Mouse (Mus musculus): ENCODE data around the gene Clic1. TPM values are rescaled to one million over a fixed set of nuclear protein-coding genes. Genes with fewer than 3 reads are reported as not detected.
A peak's percentile ranks its signal among the peaks of the same experiment; 100 is the strongest.

The Clic1 gene
- polyA plus RNA-seq, 1 experiment from 2014 or later, result 217 TPM

DNA sequence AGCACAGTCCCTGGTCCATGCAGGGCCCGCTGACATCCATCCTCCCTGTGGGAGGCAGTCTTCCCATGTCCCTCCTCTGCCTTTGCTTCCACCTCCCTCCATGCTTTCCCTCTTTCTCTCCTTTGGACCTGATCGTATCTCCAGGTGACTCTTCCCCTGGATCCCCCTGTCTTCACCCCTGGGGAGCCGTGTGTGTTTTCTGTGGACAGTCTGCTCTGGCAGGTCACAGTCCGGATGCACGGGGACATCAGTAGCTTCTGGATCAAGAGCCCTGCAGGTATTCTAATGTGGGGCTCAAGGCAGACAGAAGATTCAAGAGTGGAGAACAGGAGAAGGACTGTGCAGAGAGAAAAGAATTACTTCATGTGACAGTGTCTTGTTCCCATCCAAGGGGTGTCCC, 26.5 kb upstream of the Clic1 start:
- peak overlapping the region; percentile 34; the same call in 1 of the 2 replicates for H3K27ac ChIP-seq (replicated peaks)
- H3K9me3 ChIP-seq (replicated peaks), result no peaks in the 10 kb centered on the region
- DNase-seq (ENCODE audit: low spot score), result no peak
- peaks cover 57% of the 10 kb centered on the region for H3K4me1 ChIP-seq
- 84% methylated on average over 5 of the region's 5 CpGs for WGBS
- H3K4me3 ChIP-seq, result no peak overlapping the region
- H3K27me3 ChIP-seq (ENCODE audit: low read depth, poor library complexity, severe bottlenecking), result no peaks in the 10 kb centered on the region
- H3K36me3 ChIP-seq, result peaks cover 15% of the 10 kb centered on the region; the same call in 1 of the 2 replicates

DNA sequence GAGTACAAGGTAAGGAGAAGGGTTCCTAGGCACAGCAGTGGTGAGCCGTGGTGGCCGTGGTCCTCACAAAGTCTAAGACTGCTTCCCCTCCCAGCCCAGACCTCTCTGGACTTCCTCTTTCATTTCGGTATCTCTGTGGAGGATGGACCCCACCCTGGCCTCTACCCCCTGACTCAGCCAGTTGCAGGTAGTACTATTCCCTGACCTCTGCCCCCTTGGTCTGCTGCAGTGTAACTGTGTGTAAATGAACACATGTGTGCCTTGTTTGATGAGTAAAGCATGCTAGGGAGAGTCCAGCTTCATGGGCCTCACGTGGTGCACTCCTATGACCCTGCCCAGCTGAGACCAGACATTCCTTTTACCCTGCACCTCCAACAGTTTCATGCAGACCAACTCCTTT, 26.0 kb upstream of the Clic1 start:
- Histone ChIP-seq H3K4me3 (no peak overlapping the region), H3K27ac (replicated peaks) (peak overlapping the region; percentile 60; the same call in 1 of the 2 replicates), H3K9me3 (replicated peaks) (no peaks in the 10 kb centered on the region), H3K4me1 (peaks cover 61% of the 10 kb centered on the region), H3K27me3 (ENCODE audit: low read depth, poor library complexity, severe bottlenecking) (no peaks in the 10 kb centered on the region), H3K36me3 (peaks cover 10% of the 10 kb centered on the region; the same call in 1 of the 2 replicates)
- 82% methylated on average over 4 of the region's 4 CpGs for WGBS
- no peak for DNase-seq (ENCODE audit: low spot score)

DNA sequence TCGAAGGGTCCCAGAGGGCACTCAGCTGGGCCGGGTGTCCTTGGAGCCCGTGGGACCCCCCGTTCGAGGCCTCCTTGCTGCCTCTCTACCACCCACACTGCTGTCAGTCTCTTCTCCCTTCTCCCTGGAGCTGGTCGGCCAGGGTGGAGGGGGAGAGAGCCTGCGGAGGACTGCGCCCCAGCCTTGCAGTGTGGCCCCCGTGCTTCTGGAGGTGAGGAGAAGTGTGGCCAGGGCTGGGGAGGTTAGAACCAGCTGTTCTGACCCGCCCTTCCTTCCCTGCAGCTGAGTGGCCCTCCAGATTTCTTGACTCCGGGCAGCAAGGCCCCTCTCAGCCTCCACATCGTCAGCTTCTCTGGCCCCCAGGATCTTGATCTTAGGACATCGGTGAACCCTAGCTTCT, 25.5 kb upstream of the Clic1 start:
- 79% methylated on average over 13 of the region's 13 CpGs for WGBS
- DNase-seq (ENCODE audit: low spot score), result no peak
- Histone ChIP-seq H3K36me3 (peaks cover 8% of the 10 kb centered on the region; the same call in 1 of the 2 replicates), H3K4me3 (peak overlapping the region; percentile 22; the same call in 1 of the 2 replicates), H3K27me3 (ENCODE audit: low read depth, poor library complexity, severe bottlenecking) (no peaks in the 10 kb centered on the region), H3K27ac (replicated peaks) (peak overlapping the region; percentile 60), H3K9me3 (replicated peaks) (no peaks in the 10 kb centered on the region), H3K4me1 (peaks cover 65% of the 10 kb centered on the region)

DNA sequence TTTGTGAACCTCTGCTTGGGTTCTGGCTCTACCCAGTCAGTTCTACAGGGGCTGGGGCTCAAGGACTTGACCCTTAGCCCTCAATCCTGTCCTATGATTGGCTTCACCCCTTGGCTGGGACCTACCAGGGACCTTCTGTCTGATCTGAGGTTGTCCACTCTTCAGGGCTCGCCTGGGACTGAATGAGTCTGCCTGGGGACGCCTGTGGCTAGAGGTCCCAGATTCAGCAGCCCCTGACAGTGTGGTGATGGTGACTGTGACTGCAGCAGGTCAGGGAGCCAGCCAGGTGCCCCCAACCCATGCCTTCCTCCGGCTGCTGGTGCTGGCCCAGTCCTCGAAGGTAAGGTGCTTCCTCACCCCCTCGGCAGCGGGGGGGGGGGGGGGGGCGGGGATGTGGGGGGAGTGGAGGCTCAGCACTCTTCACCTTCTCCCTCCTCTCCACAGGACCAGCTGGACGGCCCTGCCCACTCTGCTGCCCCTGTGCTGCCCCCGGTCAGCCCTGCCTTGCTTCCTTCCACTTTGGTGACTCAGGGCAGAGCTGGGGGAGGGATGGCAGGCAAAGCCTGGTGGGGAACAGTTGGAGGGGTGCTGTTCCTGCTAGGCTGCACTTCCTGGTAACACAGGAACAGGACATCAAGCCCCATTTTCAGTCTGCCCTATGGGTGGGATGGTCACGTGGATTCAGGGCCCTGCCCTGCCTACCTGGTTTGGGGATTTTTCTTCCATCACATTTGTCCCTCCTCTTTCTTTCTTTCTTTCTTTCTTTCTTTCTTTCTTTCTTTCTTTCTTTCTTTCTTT, 24.9 kb upstream of the Clic1 start:
- no peak for DNase-seq (ENCODE audit: low spot score)
- H3K9me3 ChIP-seq (replicated peaks), result no peaks in the 10 kb centered on the region
- H3K27ac ChIP-seq (replicated peaks), result peak overlapping the region; percentile 60
- no peak overlapping the region for H3K4me3 ChIP-seq
- 67% methylated on average over 9 of the region's 10 CpGs for WGBS
- H3K27me3 ChIP-seq (ENCODE audit: low read depth, poor library complexity, severe bottlenecking), result no peaks in the 10 kb centered on the region
- peaks cover 71% of the 10 kb centered on the region for H3K4me1 ChIP-seq
- peaks cover 4% of the 10 kb centered on the region; the same call in 1 of the 2 replicates for H3K36me3 ChIP-seq

DNA sequence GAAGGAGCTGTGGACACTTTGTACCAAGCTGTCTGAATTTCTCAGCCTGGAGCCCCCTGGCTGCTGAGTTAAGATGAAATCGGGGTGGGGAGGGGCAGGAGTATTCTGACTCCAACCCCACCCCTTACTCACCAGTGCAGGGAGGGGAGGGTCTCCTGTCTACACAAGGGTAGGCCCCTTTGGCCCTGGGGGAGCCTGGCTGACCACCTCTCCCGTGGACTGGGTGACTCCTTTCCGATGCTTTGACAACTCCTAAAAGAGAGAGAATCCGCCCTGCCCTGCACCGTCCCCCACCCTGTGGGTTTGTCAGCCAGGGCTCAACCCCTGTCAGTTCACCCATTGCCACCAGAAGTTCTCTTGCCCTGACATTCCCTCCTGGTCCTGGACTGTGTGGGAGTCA, 23.6 kb upstream of the Clic1 start:
- H3K27ac ChIP-seq (replicated peaks), result peak overlapping the region; percentile 63
- H3K4me3 ChIP-seq, result peak overlapping the region; percentile 4; the same call in 1 of the 2 replicates
- H3K27me3 ChIP-seq (ENCODE audit: low read depth, poor library complexity, severe bottlenecking), result no peaks in the 10 kb centered on the region
- no peak for DNase-seq (ENCODE audit: low spot score)
- no peaks in the 10 kb centered on the region for H3K9me3 ChIP-seq (replicated peaks)
- peaks cover 4% of the 10 kb centered on the region; the same call in 1 of the 2 replicates for H3K36me3 ChIP-seq
- 91% methylated on average over 5 of the region's 5 CpGs for WGBS
- H3K4me1 ChIP-seq, result peaks cover 74% of the 10 kb centered on the region

DNA sequence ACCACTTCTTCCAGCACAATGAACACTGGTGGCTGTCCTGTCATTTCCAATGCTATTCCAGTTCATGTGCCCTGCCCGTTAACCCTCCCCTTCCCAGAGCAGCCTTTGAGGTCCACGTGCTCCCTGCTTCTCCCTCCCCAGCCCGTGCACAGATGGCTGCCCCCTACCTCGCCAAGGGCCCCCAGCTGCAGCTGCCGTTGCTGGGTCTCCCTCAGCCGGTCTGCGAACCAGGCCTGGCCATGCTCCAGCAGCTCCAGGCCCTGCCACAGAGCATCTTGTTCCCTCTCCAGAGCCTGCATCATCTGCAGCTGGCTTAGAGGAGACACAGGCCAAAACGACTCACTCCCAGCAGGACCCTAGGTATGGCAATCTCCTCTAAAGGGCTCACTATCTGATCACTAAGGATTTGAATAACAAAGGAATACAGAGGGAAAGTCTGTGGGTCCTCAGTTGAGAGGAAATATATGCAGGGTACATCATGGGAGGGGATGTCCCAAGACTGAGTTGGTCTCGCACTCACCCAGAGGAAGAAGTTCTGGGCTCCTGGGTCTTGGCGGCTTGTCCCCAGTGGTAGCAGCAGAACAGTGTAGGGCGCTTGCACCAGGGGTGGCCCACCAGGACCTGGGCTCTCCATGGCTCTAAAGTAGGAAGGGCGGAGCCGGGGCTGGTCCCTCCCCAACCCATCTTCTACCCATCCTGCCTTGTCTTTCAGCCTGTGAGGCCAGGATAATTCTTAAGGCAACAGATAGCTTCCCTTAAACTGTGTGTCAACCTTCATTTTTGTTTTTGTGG, 22.3 kb upstream of the Clic1 start, which contains the start of gene Sapcd1:
Gene Sapcd1, minus strand, starts transcription at position 740 of the 792 bp plus-strand sequence.
- Histone ChIP-seq H3K9me3 (replicated peaks) (no peaks in the 10 kb centered on the region), H3K4me3 (peak within 1 kb of the TSS; percentile 34), H3K4me1 (peaks cover 63% of the 10 kb centered on the region), H3K27me3 (ENCODE audit: low read depth, poor library complexity, severe bottlenecking) (no peaks in the 10 kb centered on the region), H3K36me3 (peaks cover 4% of the 10 kb centered on the region; the same call in 1 of the 2 replicates), H3K27ac (replicated peaks) (peak within 1 kb of the TSS; percentile 86)
- DNase-seq (ENCODE audit: low spot score), result peak; percentile 47
- 35% methylated on average over 13 of the region's 13 CpGs for WGBS

DNA sequence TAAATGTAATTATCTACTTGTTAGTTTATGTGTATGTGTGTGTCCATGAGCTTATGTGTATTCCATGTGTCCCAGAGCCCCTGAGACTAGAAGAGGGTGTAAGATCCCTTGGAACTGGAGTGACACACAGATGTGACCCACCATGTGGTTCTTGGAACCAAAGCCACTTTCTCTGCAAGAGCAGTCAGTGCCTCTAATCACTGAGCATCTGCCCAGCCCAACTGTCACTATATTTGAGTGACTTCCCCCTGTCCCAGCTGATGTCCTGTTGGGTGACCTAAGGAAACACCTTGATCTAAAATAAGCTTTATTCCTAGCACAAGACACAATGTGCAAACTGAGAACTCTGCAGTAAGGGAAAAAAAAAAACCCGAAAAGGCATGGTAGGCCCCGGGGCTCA, 21.5 kb upstream of the Clic1 start:
- WGBS, result 94% methylated on average over 2 of the region's 2 CpGs
- H3K9me3 ChIP-seq (replicated peaks), result no peaks in the 10 kb centered on the region
- peaks cover 63% of the 10 kb centered on the region for H3K4me1 ChIP-seq
- DNase-seq (ENCODE audit: low spot score), result no peak
- H3K4me3 ChIP-seq, result no peak overlapping the region
- peak overlapping the region; percentile 86; the same call in 1 of the 2 replicates for H3K27ac ChIP-seq (replicated peaks)
- H3K36me3 ChIP-seq, result peaks cover 4% of the 10 kb centered on the region; the same call in 1 of the 2 replicates
- H3K27me3 ChIP-seq (ENCODE audit: low read depth, poor library complexity, severe bottlenecking), result no peaks in the 10 kb centered on the region

DNA sequence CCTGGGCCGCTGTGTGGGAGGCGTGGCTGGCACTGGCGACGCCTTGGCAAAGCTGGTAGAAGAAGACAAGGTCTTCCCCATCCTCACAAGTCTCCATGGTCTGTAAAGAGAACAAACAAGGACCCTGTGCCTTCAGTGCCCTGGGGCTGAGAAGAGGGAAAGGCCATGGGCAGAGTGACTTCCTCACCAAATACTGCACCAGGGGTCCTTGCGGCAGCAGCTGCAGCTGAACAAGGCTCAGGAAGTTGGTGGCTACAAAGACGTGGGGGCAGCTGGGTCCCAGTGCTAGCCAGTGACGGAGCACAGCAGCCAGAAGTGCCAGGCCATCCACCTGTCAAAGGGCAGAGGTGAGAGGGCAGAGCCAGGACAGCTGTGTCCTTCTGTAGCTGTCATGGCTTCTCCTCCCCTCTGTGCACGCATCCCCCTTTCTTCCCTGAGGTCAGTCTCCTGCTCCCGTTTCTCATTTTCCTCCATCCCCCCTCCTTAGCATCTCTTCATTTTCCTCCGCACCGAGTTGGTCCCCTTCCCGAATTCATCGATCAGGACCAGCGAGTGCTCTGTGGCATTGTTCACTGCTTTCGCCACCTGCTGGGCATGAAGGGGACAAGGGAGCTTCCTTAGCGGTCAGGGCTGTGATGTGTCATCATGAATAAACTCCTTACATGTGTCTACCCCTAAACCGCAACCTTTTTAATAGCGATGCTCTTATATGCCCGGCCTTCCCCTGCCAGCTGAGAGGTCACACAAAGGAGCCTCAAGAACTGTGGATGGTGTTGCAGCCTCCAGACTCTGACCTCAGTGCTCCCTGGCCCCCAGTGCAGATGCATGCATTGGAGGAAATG, 19.9 kb upstream of the Clic1 start:
- peak overlapping the region; percentile 30 for H3K4me3 ChIP-seq
- H3K27me3 ChIP-seq (ENCODE audit: low read depth, poor library complexity, severe bottlenecking), result no peaks in the 10 kb centered on the region
- DNase-seq (ENCODE audit: low spot score), result peak; percentile 55
- peak overlapping the region; percentile 76 for H3K27ac ChIP-seq (replicated peaks)
- H3K36me3 ChIP-seq, result peaks cover 2% of the 10 kb centered on the region; the same call in 1 of the 2 replicates
- H3K4me1 ChIP-seq, result peaks cover 53% of the 10 kb centered on the region
- H3K9me3 ChIP-seq (replicated peaks), result no peaks in the 10 kb centered on the region
- WGBS, result 33% methylated on average over 19 of the region's 19 CpGs

DNA sequence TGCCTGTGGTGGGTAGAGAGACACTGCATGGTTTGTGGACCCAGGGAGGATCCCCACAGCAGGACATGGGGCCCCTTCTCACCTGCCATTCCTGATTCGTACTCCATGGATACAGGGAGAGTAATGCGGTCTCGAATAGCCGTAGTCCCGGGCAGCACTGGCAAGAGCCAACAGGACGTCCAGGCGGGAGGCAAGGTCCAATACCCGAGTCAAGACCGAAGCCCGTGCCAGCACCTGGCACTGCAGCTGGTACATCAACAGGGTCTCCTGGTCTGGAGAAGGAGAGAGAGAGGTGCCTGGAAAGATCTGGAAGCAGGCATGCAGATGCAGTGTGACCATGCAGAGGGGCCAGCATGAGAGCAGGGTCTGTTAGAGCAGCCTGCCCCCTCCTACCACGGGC, 18.5 kb upstream of the Clic1 start:
- H3K27ac ChIP-seq (replicated peaks), result 0 out of 2 replicates have a peak overlapping the region, but pooled peaks have one; percentile 29
- no peaks in the 10 kb centered on the region for H3K36me3 ChIP-seq
- no peaks in the 10 kb centered on the region for H3K9me3 ChIP-seq (replicated peaks)
- 87% methylated on average over 11 of the region's 11 CpGs for WGBS
- H3K27me3 ChIP-seq (ENCODE audit: low read depth, poor library complexity, severe bottlenecking), result no peaks in the 10 kb centered on the region
- H3K4me1 ChIP-seq, result peaks cover 44% of the 10 kb centered on the region
- no peak for DNase-seq (ENCODE audit: low spot score)
- 0 out of 2 replicates have a peak overlapping the region, but pooled peaks have one; percentile 9 for H3K4me3 ChIP-seq

DNA sequence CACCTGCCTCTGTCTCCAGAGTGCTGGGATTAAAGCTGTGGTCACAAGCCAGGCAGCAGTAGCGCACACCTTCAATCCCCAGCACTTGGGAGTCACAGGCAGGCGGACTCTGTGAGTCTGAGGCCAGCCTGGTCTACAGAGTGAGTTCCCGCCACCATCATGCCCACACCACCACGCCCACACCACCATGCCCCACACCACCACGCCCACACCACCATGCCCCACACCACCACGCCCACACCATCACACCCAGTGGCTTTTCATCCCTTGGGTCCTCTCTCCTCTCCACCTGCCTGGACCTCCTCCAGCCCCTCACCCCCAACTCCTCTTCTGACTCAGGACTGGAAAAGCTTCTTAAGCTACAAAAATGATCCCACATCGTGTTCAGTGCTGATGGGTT, 17.9 kb upstream of the Clic1 start:
- no peaks in the 10 kb centered on the region for H3K27me3 ChIP-seq (ENCODE audit: low read depth, poor library complexity, severe bottlenecking)
- WGBS, result 87% methylated on average over 7 of the region's 7 CpGs
- DNase-seq (ENCODE audit: low spot score), result no peak
- H3K9me3 ChIP-seq (replicated peaks), result no peaks in the 10 kb centered on the region
- H3K36me3 ChIP-seq, result no peaks in the 10 kb centered on the region
- H3K4me1 ChIP-seq, result peaks cover 38% of the 10 kb centered on the region
- H3K27ac ChIP-seq (replicated peaks), result 0 out of 2 replicates have a peak overlapping the region, but pooled peaks have one; percentile 29
- 0 out of 2 replicates have a peak overlapping the region, but pooled peaks have one; percentile 9 for H3K4me3 ChIP-seq

DNA sequence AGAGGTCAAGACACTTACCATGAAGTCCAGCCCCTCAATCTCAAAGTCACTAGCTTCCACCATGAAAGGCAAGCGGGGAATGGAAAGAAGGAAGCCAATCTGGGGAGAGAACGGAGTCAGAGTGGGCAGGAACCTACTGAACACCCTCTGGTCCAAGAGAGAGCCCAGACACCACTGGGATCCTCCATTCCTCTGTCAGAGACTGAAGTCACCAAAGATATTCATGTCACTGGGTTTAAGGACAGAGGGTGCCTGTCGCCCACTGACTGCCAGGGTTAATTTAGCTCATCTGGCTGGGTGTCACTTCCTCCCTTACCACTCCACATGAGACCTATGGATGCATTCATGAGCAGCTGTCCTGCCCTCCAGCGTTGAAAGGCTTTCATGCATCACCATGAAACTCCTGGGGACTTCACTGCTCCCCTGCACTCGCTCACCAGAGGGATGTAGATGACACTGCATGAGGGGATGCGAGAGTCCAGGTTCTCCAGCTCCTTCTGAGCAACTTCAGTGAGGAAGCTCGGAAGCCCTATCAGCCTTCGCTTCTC, 17.4 kb upstream of the Clic1 start:
- Histone ChIP-seq H3K4me3 (no peak overlapping the region), H3K27ac (replicated peaks) (no peak overlapping the region), H3K27me3 (ENCODE audit: low read depth, poor library complexity, severe bottlenecking) (no peaks in the 10 kb centered on the region), H3K36me3 (no peaks in the 10 kb centered on the region), H3K9me3 (replicated peaks) (no peaks in the 10 kb centered on the region), H3K4me1 (peaks cover 33% of the 10 kb centered on the region)
- WGBS, result 79% methylated on average over 8 of the region's 8 CpGs
- no peak for DNase-seq (ENCODE audit: low spot score)
